Mouse (Mus musculus): ENCODE measurements around the gene Trim30c. TPM values are rescaled to one million over a fixed set of nuclear protein-coding genes. Genes with fewer than 3 reads are reported as not detected.

The Trim30c gene
- not detected in 2 replicates for polyA plus RNA-seq (2012; rRNA removed)

DNA sequence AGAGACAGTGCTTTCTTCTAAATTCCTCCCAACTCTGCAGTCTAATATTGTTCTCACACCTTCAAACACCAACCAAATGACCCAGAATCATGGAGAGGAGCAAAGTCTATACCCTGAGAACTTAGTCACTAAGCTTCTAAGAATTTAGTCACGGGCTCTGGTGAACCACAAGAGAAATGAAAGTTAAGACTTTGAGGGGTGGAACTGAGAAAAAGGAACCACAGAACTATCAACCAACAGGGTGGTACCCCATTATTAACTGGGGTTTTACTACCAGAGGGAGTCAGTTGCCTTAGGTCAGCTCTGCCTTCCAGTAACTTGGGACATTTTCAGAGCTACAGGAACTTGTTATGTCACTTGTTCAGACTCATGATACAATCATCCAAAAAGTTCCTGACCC is at the start of gene Trim30c:
Gene Trim30c, minus strand, starts transcription at position 140 of the 400 bp plus-strand sequence.
- H3K4me1 ChIP-seq (ENCODE audit: control insufficient read depth, insufficient read depth, insufficient read length, low read length): no peaks in the 10 kb centered on the region
- no peak within 1 kb of the TSS for H3K4me3 ChIP-seq (ENCODE audit: low read depth, low read length)
- 56% methylated on average over 1 of the region's 1 CpGs for WGBS
- TF ChIP-seq CTCF (IDR thresholded peaks at IDR 0.05; ENCODE audit: extremely low read depth, insufficient read length, insufficient replicate concordance, low read depth, low read length) (no peak), POLR2A (IDR thresholded peaks at IDR 0.05; ENCODE audit: low read depth, low read length) (no peak)
- peak within 1 kb of the TSS; percentile 22; the same call in 1 of the 2 replicates for H3K27ac ChIP-seq (ENCODE audit: insufficient read depth, low read depth, low read length)
- no peaks in the 10 kb centered on the region for H3K36me3 ChIP-seq (ENCODE audit: control insufficient read depth, insufficient read depth, low read length)
- H3K27me3 ChIP-seq (ENCODE audit: control insufficient read depth, insufficient read depth, low read length): no peaks in the 10 kb centered on the region

DNA sequence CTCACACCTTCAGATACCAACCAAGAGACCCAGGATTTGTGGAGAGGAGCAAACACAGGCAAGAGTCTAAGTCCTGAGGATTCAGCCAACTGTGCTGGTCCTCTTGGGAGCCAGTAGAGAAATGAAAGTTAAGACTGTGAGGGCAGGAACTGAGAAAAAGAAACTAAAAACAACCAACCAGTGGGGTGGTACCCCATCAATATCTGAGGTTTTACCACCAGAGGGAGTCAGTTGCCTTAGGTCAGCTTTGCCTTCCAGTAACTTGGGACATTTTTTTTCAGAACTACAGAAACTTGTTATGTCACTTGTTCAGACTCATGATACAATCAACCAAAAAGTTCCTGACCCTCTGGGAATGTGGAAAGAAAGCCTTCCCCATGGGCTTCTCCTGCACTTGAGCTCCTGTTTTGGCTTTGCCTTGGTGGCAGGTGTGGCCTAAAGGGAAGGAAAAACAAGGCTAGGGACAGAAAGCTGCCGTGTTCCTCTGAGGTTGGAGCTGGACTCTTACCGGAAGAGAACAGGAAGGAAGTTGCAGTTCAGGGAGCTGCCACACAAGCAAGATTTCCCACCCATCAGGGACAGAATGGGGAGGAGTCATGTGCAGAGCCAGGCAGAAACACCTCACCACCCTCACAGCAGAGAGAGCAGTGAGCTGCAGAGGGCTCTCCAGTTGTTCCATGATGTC is 45.5 kb upstream of the Trim30c start:
- Histone ChIP-seq H3K36me3 (ENCODE audit: control insufficient read depth, insufficient read depth, low read length) (no peaks in the 10 kb centered on the region), H3K4me1 (ENCODE audit: control insufficient read depth, insufficient read depth, insufficient read length, low read length) (peaks cover 3% of the 10 kb centered on the region; the same call in 1 of the 2 replicates), H3K4me3 (ENCODE audit: low read depth, low read length) (peak overlapping the region; percentile 4), H3K27ac (ENCODE audit: insufficient read depth, low read depth, low read length) (peak overlapping the region; percentile 62), H3K27me3 (ENCODE audit: control insufficient read depth, insufficient read depth, low read length) (no peaks in the 10 kb centered on the region)
- TF ChIP-seq CTCF (IDR thresholded peaks at IDR 0.05; ENCODE audit: extremely low read depth, insufficient read length, insufficient replicate concordance, low read depth, low read length): peak; percentile 15; the same call in 1 of the 2 replicates
- no peak for TF ChIP-seq POLR2A (IDR thresholded peaks at IDR 0.05; ENCODE audit: low read depth, low read length)
- 27% methylated on average over 2 of the region's 2 CpGs for WGBS

DNA sequence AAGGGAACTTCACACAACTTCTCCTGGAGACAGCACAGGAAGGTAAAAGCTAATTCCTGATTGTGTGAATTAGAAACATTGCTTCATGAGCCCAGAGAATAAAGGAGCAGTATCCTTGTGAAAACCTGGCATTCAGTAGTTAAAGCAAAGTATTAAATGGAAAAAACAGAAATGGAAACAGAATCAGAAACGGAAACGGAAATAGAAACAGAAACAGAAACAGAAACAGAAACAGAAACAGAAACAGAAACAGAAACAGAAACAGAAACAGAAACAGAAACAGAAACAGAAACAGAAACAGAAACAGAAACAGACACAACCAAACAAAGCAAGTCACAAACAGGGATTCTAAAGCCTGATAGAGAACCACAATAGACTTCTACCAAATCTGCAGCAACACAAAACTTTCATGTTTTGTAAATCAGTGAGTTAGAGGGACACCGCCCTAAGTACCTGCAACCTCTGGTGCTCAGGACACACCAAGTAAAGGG is 3.9 kb upstream of the Trim30c start:
- TF ChIP-seq POLR2A (IDR thresholded peaks at IDR 0.05; ENCODE audit: low read depth, low read length) (no peak), CTCF (IDR thresholded peaks at IDR 0.05; ENCODE audit: extremely low read depth, insufficient read length, insufficient replicate concordance, low read depth, low read length) (no peak)
- H3K27ac ChIP-seq (ENCODE audit: insufficient read depth, low read depth, low read length): no peak overlapping the region
- no peaks in the 10 kb centered on the region for H3K36me3 ChIP-seq (ENCODE audit: control insufficient read depth, insufficient read depth, low read length)
- H3K4me3 ChIP-seq (ENCODE audit: low read depth, low read length): no peak overlapping the region
- 93% methylated on average over 3 of the region's 3 CpGs for WGBS
- H3K27me3 ChIP-seq (ENCODE audit: control insufficient read depth, insufficient read depth, low read length): no peaks in the 10 kb centered on the region
- H3K4me1 ChIP-seq (ENCODE audit: control insufficient read depth, insufficient read depth, insufficient read length, low read length): no peaks in the 10 kb centered on the region

DNA sequence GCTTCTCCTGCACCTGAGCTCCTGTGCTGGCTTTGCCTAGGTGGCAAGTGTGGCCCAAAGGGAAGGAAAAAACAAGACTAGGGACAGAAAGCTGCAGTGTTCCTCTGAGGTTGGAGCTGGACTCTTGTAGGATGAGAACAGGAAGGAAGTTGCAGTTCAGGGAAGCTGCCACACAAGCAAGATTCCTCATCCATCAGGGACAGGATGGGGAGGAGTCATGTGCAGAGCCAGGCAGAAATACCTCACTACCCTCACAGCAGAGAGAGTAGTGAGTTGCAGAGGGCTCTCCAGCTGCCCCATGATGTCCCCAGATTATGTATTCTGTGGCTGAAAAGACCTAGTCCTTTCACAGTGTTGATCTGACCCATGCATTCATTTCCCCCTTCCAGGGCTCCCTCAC is 503 bp upstream of the Trim30c start:
- Histone ChIP-seq H3K27ac (ENCODE audit: insufficient read depth, low read depth, low read length) (no peak overlapping the region), H3K4me1 (ENCODE audit: control insufficient read depth, insufficient read depth, insufficient read length, low read length) (no peaks in the 10 kb centered on the region), H3K27me3 (ENCODE audit: control insufficient read depth, insufficient read depth, low read length) (no peaks in the 10 kb centered on the region), H3K4me3 (ENCODE audit: low read depth, low read length) (no peak overlapping the region), H3K36me3 (ENCODE audit: control insufficient read depth, insufficient read depth, low read length) (no peaks in the 10 kb centered on the region)
- no peak for TF ChIP-seq POLR2A (IDR thresholded peaks at IDR 0.05; ENCODE audit: low read depth, low read length)
- no peak for TF ChIP-seq CTCF (IDR thresholded peaks at IDR 0.05; ENCODE audit: extremely low read depth, insufficient read length, insufficient replicate concordance, low read depth, low read length)

DNA sequence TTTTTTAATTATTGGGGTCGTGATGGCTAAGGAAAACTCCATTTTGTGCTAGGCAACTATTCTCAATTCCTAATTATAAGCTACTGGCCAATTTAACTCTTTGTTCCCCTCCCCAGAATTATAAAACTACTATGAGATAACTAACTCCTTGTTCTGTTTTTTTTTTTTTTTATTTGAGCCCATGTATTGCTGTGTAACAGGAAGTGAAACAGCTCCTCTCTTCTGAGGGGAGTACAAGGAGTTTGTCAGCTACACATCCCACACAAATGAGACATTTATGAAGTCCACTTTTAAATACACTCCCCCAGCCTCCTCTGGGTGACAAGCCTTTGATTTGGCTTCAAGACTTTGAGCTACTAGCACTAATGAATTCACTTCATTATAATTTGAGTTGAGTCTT is 2.1 kb downstream of the Trim30c start:
- TF ChIP-seq CTCF (IDR thresholded peaks at IDR 0.05; ENCODE audit: extremely low read depth, insufficient read length, insufficient replicate concordance, low read depth, low read length): no peak
- no peak for TF ChIP-seq POLR2A (IDR thresholded peaks at IDR 0.05; ENCODE audit: low read depth, low read length)
- 75% methylated on average over 1 of the region's 1 CpGs for WGBS
- H3K27me3 ChIP-seq (ENCODE audit: control insufficient read depth, insufficient read depth, low read length): no peaks in the 10 kb centered on the region
- no peaks in the 10 kb centered on the region for H3K36me3 ChIP-seq (ENCODE audit: control insufficient read depth, insufficient read depth, low read length)
- H3K4me1 ChIP-seq (ENCODE audit: control insufficient read depth, insufficient read depth, insufficient read length, low read length): no peaks in the 10 kb centered on the region
- H3K4me3 ChIP-seq (ENCODE audit: low read depth, low read length): no peak overlapping the region
- no peak overlapping the region for H3K27ac ChIP-seq (ENCODE audit: insufficient read depth, low read depth, low read length)

DNA sequence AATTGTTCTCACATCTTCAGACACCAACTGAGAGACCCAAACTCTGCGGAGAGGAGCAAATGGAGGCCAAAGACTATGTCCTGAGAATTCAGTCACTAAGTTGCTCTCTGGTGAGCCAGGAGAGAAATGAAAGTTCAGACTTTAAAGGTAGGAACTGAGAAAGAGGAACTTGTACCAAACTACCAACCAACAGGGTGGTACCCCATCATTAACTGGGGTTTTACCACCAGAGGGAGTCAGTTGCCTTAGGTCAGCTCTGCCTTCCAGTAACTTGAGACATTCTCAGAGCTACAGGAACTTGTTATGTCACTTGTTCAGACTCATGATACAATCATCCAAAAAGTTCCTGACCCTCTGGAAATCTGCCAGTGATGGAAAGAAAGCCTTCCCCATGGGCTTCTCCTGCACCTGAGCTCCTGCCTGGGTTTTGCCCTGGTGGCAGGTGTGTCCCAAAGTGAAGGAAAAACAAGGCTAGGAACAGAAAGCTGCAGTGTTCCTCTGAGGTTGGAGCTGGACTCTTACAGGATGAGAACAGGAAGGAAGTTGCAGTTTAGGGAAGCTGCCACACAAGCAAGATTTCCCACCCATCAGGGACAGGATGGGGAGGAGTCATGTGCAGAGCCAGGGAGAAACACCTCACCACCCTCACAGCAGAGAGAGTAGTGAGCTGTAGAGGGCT is 30.8 kb downstream of the Trim30c start, which contains the start of gene Trim30b:
Gene Trim30b, minus strand, starts transcription at position 149 of the 679 bp plus-strand sequence.
- 74% methylated on average over 1 of the region's 1 CpGs for WGBS
- Histone ChIP-seq H3K27ac (ENCODE audit: insufficient read depth, low read depth, low read length) (0 out of 2 replicates have a peak within 1 kb of the TSS, but pooled peaks have one; percentile 15), H3K4me1 (ENCODE audit: control insufficient read depth, insufficient read depth, insufficient read length, low read length) (no peaks in the 10 kb centered on the region), H3K36me3 (ENCODE audit: control insufficient read depth, insufficient read depth, low read length) (no peaks in the 10 kb centered on the region), H3K27me3 (ENCODE audit: control insufficient read depth, insufficient read depth, low read length) (no peaks in the 10 kb centered on the region), H3K4me3 (ENCODE audit: low read depth, low read length) (no peak within 1 kb of the TSS)
- TF ChIP-seq POLR2A (IDR thresholded peaks at IDR 0.05; ENCODE audit: low read depth, low read length): no peak
- TF ChIP-seq CTCF (IDR thresholded peaks at IDR 0.05; ENCODE audit: extremely low read depth, insufficient read length, insufficient replicate concordance, low read depth, low read length): no peak

DNA sequence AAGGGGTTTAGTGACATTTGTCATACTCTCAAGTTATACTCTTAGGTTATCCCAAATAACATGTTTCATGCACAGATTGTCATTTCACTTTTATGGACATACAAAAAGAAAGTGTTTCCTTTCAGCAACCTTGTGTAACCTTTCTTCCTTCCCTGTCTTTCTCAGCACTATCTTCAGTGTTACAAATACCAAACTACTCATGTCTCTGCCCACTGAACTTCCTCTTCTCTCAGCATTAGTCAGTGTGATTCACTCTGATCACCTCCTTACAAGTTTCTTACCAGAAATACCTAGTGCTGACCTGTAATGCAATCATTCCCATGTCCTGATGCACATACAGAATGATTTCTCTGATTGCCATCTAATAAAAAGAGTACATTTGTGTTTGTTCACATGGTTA is 34.3 kb downstream of the Trim30c start:
- no peaks in the 10 kb centered on the region for H3K27me3 ChIP-seq (ENCODE audit: control insufficient read depth, insufficient read depth, low read length)
- H3K36me3 ChIP-seq (ENCODE audit: control insufficient read depth, insufficient read depth, low read length): no peaks in the 10 kb centered on the region
- H3K4me3 ChIP-seq (ENCODE audit: low read depth, low read length): no peak overlapping the region
- no peaks in the 10 kb centered on the region for H3K4me1 ChIP-seq (ENCODE audit: control insufficient read depth, insufficient read depth, insufficient read length, low read length)
- H3K27ac ChIP-seq (ENCODE audit: insufficient read depth, low read depth, low read length): no peak overlapping the region
- TF ChIP-seq POLR2A (IDR thresholded peaks at IDR 0.05; ENCODE audit: low read depth, low read length) (no peak), CTCF (IDR thresholded peaks at IDR 0.05; ENCODE audit: extremely low read depth, insufficient read length, insufficient replicate concordance, low read depth, low read length) (no peak)

Data from small intestine, adult 2 months (tissue).